Mouse (Mus musculus) megakaryocyte, embryonic 14.5 days (primary cell): ENCODE results near the gene Matk. TPM values are rescaled to one million over a fixed set of nuclear protein-coding genes. Genes with fewer than 3 reads are reported as not detected.

Experiments used
- H3K27me3 ChIP-seq: replicated peaks from 2 replicates; pipeline ENCODE3; 2012; ENCODE audit warnings: inconsistent platforms
- H3K36me3 ChIP-seq: replicated peaks from 2 replicates; pipeline ENCODE3; 2012; ENCODE audit warnings: low read length, inconsistent platforms, mixed read lengths
- H3K4me1 ChIP-seq: 2 replicates; pipeline ENCODE4 v1.6.1; 2012; ENCODE audit warnings: inconsistent platforms
- H3K4me3 ChIP-seq: replicated peaks from 2 replicates; pipeline ENCODE3; 2012; ENCODE audit warnings: moderate library complexity, mild to moderate bottlenecking, inconsistent platforms
- H3K9me3 ChIP-seq: 2 replicates; pipeline ENCODE4 v1.6.1; 2012; ENCODE audit warnings: inconsistent platforms
- FLI1 ChIP-seq: IDR thresholded peaks from 2 replicates; pipeline ENCODE4 v1.6.1; 2012; ENCODE audit warnings: low read length, inconsistent platforms, mixed read lengths
- GATA1 ChIP-seq: IDR thresholded peaks from 3 replicates; pipeline ENCODE4 v1.6.1; 2012; ENCODE audit warnings: mixed read lengths, low read length, inconsistent platforms, borderline replicate concordance
- polyA plus RNA-seq: library from polyadenylated mRNA; stranded (reverse); fragments of >175 nt; gene quantifications from 2 replicates; pipeline ENCODE4 v1.2.3, GENCODE M21; 2012; ENCODE audit warnings: low replicate concordance; ENCODE audit not compliant: insufficient read depth

The Matk gene
- polyA plus RNA-seq, 1 experiment, result 21.4 TPM

GRCm38 (mm10) chr10:81242021-81242420, 10.7 kb upstream of the Matk start:
- TF ChIP-seq GATA1 (no peak), FLI1 (no peak)
- Histone ChIP-seq H3K4me3 (no peak overlapping the region), H3K4me1 (peaks cover 45% of the 10 kb centered on the region), H3K27me3 (peaks cover 87% of the 10 kb centered on the region), H3K36me3 (no peaks in the 10 kb centered on the region), H3K9me3 (no peaks in the 10 kb centered on the region)

GRCm38 (mm10) chr10:81244146-81244545, 8.6 kb upstream of the Matk start:
- H3K36me3 ChIP-seq, result peaks cover 7% of the 10 kb centered on the region
- peaks cover 53% of the 10 kb centered on the region for H3K4me1 ChIP-seq
- peak overlapping the region; percentile 84 for H3K4me3 ChIP-seq
- H3K9me3 ChIP-seq, result no peaks in the 10 kb centered on the region
- H3K27me3 ChIP-seq, result peaks cover 87% of the 10 kb centered on the region
- TF ChIP-seq GATA1 (no peak), FLI1 (no peak)

GRCm38 (mm10) chr10:81244595-81244994, 8.1 kb upstream of the Matk start:
- H3K4me3 ChIP-seq, result peak overlapping the region; percentile 84
- H3K27me3 ChIP-seq, result peaks cover 87% of the 10 kb centered on the region
- peaks cover 7% of the 10 kb centered on the region for H3K36me3 ChIP-seq

GRCm38 (mm10) chr10:81245166-81245565, 7.6 kb upstream of the Matk start:
- no peaks in the 10 kb centered on the region for H3K9me3 ChIP-seq
- H3K4me1 ChIP-seq, result peaks cover 63% of the 10 kb centered on the region
- peaks cover 87% of the 10 kb centered on the region for H3K27me3 ChIP-seq
- no peak overlapping the region for H3K4me3 ChIP-seq
- H3K36me3 ChIP-seq, result peaks cover 7% of the 10 kb centered on the region
- TF ChIP-seq FLI1 (no peak), GATA1 (no peak)

More at GRCm38 (mm10) chr10:81244595-81244994, 8.1 kb upstream of the Matk start:
- TF ChIP-seq GATA1, result no peak
- TF ChIP-seq FLI1, result no peak
- Histone ChIP-seq H3K4me1 (peaks cover 57% of the 10 kb centered on the region), H3K9me3 (no peaks in the 10 kb centered on the region)

GRCm38 (mm10) chr10:81247804-81248203, 4.9 kb upstream of the Matk start:
- Histone ChIP-seq H3K4me3 (no peak overlapping the region), H3K36me3 (peaks cover 16% of the 10 kb centered on the region), H3K27me3 (peaks cover 89% of the 10 kb centered on the region), H3K4me1 (peaks cover 82% of the 10 kb centered on the region), H3K9me3 (no peaks in the 10 kb centered on the region)
- TF ChIP-seq FLI1, result no peak
- no peak for TF ChIP-seq GATA1

- Histone ChIP-seq H3K4me3 (no peak overlapping the region), H3K36me3 (peaks cover 16% of the 10 kb centered on the region), H3K4me1 (peaks cover 83% of the 10 kb centered on the region), H3K27me3 (peaks cover 84% of the 10 kb centered on the region), H3K9me3 (no peaks in the 10 kb centered on the region)
- no peak for TF ChIP-seq FLI1
- no peak for TF ChIP-seq GATA1
Observed at GRCm38 (mm10) chr10:81249442-81249841, 3.3 kb upstream of the Matk start.

- Histone ChIP-seq H3K4me3 (peak overlapping the region; percentile 19), H3K36me3 (peaks cover 18% of the 10 kb centered on the region), H3K27me3 (peaks cover 71% of the 10 kb centered on the region), H3K9me3 (peaks cover 6% of the 10 kb centered on the region), H3K4me1 (peaks cover 88% of the 10 kb centered on the region)
- TF ChIP-seq FLI1 (no peak), GATA1 (no peak)
Observed at GRCm38 (mm10) chr10:81254886-81255285, 2.2 kb downstream of the Matk start.

- H3K27me3 ChIP-seq, result peaks cover 49% of the 10 kb centered on the region
- peaks cover 21% of the 10 kb centered on the region for H3K9me3 ChIP-seq
- H3K36me3 ChIP-seq, result peaks cover 34% of the 10 kb centered on the region
- peak overlapping the region; percentile 95 for H3K4me3 ChIP-seq
- peaks cover 78% of the 10 kb centered on the region for H3K4me1 ChIP-seq
- TF ChIP-seq GATA1, result no peak
- TF ChIP-seq FLI1, result no peak
Observed at GRCm38 (mm10) chr10:81257158-81258039, 4.7 kb downstream of the Matk start.

GRCm38 (mm10) chr10:81259225-81259884, 6.6 kb downstream of the Matk start:
- peak overlapping the region; percentile 12 for H3K4me3 ChIP-seq
- H3K27me3 ChIP-seq, result peaks cover 34% of the 10 kb centered on the region
- peaks cover 78% of the 10 kb centered on the region for H3K4me1 ChIP-seq
- peaks cover 54% of the 10 kb centered on the region for H3K36me3 ChIP-seq
- TF ChIP-seq FLI1 (no peak), GATA1 (no peak)
- H3K9me3 ChIP-seq, result peaks cover 21% of the 10 kb centered on the region

- H3K36me3 ChIP-seq, result peaks cover 69% of the 10 kb centered on the region
- no peak overlapping the region for H3K4me3 ChIP-seq
- H3K4me1 ChIP-seq, result peaks cover 80% of the 10 kb centered on the region
- peaks cover 21% of the 10 kb centered on the region for H3K9me3 ChIP-seq
- TF ChIP-seq FLI1 (no peak), GATA1 (no peak)
- peaks cover 34% of the 10 kb centered on the region for H3K27me3 ChIP-seq
Observed at GRCm38 (mm10) chr10:81261025-81261424, 8.3 kb downstream of the Matk start.
